Mouse (Mus musculus) kidney, postnatal 25 days (tissue): Measurements from ENCODE around the gene Hao2.

ENCODE experiments used
- DNase-seq, 2 experiments: peaks; one replicate each; pipeline ENCODE4 v3.0.0; 2021; ENCODE audit warnings: mixed read lengths in 2 of 2

Gene Hao2

DNA sequence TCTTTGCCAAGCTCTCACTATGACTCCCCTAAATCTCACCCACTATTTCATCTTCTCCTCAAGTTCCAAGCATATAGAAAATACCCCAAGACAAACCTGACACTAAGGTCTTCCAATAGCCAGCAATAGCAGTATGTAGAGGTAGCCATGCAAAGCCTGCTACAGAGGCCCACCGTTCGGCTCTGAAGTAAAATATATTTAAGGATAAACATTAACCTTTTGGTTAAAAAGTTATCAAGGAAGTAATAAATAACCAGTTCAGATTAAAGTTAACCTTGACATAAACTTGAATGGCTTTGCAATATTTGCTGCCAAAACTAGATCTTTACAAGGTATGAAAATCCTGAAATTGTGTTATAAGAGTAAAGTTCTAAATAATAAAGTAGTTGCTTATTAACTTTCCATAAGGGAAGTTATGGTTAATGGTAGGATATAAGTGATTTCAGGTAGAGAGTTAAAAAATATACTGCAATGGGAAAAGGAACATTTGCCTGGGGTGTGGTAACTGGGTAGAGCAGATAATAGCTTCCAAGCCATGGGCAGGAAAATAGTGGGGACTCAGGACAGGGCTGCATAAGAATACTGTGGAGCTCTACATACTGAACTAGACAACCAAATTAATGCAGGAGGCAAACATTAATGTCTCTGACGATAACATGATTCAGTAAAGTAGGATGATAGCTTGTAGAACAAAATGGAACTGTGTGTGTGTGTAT lies at the start of gene Hao2:
Gene Hao2, minus strand, starts transcription at position 183 of the 716 bp plus-strand sequence.
- peak in 1 of 2 experiments; percentile 56 for DNase-seq

DNA sequence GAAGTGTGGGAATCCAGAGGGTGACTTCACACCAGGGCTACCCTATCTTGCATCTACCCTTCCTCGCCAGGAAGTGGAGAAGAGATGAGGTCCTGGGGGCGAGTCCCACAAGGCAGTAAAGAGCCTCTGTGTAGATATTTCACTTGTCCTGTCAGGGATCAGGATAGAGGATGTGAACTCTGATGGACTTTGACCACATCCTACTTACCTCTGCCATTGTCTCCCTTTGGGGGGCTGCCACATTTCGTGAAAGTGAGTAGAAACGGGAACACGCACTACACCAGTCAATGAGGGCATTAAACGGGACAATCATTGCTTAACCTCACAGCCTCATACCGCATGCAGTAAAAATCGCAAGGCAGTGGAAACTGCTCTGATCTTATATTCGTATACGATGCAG lies 48.6 kb upstream of the Hao2 start:
- DNase-seq = no peak

DNA sequence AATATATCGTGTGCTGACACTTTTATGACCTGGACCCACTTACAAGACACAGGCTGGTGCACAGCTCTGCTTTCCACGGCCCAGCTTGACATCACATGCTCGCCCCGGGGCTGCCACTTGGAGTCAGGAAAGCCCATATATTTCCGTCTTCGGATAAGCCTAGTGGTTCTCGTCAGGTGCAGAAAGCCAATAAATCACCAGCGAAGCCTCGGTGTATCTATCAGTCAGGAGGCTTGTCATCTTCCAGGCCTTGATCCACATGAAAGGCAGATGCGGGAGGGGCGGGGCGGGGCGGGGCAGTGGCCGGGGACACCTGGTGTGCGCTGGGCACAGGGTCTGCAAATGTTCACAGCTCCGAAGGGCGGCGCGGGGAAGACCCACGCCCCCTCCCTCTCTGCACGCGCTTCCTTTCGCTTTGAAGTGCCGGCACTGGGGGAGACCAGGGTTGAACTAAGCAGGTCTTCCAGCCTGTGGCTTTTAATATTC lies 48.1 kb upstream of the Hao2 start:
- DNase-seq = peak in 1 of 2 experiments; percentile 33

DNA sequence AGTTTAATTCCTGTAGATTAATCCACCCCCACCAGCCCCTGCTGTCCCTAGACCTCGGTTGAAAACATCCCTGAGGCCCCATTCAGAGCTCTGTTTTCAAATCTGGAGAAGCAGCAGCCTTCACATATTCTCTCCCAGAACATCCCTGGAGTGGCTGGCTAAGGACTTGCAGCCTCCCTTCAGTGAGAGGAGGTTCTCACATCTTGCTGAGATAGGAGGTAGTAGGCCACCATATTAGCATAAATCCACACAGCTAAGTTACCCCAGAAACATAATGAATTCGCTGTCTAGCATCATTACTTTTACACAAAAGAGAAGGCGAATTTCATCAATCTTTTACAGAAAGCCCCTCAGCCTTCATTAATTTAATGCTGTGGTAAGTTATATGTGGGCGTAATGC lies 47.2 kb upstream of the Hao2 start:
- DNase-seq = no peak

DNA sequence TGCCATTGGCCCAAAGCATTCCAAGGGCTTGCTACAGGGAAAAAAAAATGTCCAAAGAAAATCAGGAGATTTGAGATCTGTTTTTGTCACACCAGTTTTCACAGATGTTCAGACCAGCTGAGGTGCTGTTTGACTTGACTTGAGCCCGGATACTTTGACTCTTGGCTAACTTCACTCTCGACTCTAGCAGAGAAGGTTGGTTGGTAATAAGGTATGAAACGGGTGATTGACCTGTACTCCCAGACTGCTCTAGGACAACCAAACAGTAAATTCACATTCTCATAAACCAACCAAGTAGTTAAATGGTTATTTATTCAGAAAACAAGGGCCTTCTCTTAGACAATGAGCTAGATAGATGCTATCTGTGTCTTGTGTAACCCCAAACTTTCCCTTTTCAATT lies 43.4 kb upstream of the Hao2 start:
- peak in 1 of 2 experiments; percentile 33 for DNase-seq

DNA sequence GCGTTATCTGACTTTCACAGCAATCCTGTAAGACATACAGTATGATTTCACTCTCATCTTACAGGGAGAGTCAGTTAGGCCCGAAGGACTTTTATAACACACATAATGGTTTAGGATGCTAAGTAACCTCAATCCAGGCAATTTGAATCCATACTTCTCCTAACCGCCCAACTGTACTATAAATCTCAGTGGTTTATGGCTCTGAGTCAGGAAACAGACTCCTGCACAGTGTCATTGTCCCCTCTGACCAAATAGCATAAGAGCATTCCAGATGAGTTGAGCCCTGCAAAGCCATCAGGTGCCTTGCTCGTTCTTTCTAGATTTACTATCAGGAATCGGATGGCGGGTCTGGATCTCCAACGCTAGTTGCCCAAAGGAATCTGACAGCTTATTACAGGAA lies 41.6 kb upstream of the Hao2 start:
- DNase-seq = no peak

DNA sequence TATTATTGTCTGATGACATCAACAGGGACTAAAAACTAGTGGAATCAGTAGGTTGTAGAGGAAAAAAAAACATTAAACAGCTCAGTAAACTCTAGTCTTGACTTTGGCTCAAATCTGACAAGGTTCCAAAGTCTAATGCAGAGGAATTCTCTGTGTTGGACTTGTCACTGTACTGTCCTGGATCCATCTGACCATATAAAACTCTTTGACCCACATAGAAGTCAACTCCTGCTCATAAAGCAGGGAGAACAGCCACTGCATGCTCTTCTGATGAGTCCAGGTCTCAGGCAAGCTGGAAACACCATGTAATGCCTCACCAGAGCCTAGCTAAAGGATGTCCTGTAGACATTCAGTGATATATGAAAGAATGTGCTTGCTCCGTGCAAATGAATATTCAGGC lies 41.0 kb upstream of the Hao2 start:
- peak; percentile 23 to 44 for DNase-seq

DNA sequence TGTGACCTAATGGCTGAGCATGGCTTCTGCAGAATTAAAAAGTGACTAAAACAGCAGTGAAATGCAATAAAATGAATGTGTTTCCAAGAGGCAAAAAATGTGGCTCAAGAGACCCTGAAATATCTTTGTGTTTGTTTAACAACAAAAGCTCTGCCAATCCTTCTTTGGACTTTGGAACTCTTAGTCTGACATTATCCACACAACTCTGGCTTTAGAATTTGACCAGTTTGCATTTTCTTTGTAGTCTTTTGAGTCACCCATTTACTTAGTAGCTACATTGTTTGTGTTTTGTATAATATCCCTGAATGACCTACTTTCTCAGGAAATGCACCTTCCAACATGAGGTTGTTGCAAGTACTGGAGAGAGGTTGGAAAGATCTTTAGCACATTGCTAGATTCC lies 39.4 kb upstream of the Hao2 start:
- no peak for DNase-seq

DNA sequence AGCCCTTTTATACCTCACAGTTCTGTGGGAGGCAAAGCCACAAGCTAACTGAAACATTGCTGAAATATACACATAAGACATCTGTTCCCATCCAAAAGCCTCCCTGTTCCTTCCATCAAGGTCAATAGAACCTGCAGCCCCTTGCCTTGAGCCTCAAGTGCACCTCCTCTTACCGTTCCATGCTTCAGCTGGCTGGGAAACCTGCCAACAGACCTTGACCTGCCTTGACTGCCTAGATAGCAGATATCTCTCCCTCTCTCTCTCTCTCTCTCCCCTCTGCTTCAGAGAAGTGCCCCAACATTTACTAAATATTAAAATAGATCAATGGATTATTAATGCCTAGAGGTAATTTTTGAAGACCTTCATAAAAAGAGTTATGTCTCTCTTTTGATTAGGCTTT lies 38.8 kb upstream of the Hao2 start:
- peak; percentile 76 to 80 for DNase-seq

DNA sequence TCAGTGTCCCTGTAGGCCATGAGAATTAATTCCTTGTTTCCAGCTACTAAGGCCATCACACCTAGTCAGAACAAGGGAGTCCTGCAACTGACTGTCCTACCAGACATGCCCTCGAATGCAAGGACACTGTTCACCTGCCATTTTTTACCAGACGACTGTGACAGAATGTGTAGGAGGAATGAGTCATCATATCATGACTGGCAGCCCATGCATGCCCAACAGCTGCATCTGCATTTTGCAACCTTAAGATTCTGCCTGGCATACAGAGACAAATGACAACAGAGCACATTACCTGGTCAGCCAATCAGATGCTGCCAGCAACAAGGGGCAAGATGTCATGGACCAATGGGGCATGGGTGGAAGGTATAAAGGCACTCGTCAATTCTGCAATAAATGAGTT lies 27.4 kb upstream of the Hao2 start:
- no peak for DNase-seq

DNA sequence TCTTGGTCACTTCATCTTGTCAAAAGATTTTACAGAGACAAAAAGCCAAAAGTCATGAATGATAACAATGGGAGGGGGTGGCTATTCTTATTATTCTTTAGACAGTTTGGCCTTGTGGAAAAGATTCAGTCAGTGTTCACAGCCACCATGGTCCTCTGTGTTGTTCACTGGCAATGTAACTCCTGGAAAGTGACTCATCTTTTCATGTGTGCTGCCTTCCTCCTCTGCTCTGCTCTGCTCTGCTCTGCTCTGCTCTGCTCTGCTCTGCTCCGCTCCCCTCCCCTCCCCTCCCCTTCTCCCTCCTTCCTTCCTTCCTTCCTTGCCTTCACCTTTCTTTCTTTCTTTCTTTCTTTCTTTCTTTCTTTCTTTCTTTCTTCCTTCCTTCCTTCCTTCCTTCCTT lies 24.2 kb upstream of the Hao2 start:
- DNase-seq = no peak

DNA sequence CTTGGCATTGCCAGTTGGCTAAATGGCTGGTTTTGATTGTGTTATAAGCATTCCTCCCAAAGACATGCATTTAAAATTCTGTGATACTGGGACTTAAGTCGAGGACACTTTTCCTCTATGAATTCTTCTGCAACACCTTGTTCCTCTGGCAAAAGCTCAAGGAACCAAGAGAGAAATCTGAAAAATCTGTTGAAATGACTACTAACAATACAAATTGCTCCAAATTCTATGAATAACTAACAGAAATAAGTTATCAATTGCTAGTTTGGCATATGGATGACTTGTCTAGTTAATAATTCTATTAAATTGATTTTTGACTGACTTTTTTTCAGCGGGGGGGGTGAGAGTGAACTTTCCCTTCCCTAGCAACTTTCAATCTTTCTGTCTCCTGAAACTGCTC lies 23.8 kb upstream of the Hao2 start:
- DNase-seq = no peak

DNA sequence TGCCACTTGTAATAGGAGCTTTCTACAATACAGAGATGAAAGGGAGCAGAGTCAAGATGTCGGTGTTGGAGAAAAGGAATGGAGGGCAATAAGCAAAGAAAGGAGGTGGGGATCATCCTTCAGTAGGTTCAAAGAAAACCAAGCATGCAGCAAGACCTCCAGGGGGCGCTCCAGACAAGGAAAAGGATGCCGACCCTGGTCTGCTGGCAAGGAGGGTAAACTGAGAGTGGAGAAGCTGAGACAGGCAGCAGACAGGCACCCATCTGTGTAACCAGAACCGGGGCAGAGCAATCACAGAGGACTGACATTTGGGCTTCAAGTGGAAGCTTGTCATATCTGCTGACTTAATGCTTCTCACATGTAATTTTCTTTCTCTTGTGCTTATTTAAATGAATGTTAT lies 22.6 kb upstream of the Hao2 start:
- DNase-seq = peak; percentile 72 to 75

DNA sequence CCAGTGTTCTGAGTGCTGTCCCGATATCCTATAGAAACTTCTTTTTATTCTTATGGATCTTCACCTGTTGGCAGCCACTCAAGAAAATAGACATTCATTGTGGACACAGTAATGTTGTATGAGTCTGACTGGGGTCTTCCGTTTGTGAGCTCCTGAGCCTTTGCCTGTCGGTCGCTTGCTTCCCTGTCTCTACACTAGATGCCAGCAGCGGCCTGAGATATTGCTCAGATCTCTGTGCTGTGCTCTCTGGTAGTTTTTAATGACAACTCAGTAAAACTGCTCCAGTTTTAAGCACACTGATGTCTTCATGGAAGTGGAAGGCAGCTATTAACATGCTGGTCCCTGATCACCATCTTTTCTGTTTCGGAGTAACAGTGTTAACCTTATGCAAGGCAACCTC lies 20.6 kb upstream of the Hao2 start:
- no peak for DNase-seq

DNA sequence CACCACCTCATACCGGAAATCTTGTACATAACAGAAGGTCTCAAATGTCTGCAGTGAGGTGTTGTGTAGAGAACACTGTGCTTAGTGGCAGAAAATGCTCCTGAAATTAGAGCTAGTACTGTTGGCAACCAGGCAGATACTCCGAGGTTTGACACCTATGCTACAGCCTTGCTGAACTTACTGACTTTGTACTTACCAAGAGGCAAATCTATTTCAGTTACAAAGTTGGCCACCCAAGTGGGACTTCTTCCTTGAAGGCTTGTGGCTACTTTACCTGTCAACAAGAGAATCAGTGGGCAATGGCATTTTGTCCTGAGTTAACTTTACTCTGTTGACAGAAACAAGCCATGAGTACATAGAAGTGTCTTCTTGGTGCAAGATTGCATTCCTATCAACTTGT lies 4.6 kb upstream of the Hao2 start:
- peak in 1 of 2 experiments; percentile 5 for DNase-seq

DNA sequence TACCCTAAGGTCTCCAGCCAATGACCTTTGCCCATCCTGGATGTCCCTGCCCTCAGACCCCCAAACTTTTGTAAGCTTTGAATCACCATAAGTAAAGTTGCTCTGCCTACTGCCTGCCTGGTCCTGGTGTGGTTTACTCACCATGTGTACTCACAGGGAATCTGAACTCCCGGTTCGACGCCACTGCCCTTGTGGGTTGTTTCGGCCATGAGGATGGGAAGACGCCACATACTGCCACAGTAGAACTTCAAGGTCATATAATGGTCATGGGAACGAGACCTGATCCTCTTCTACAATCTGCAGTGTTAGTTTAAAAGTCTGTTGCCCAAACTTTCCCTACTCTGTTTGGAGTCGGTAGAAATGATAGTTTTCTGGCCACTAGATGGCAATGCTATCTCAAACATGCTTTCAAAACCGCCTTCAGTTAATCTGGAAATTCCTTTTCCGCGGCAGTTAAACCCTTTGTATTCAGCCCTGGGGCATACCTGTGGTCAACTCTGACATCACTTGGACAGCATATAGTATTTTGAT lies 2.1 kb upstream of the Hao2 start:
- peak in 1 of 2 experiments; percentile 38 for DNase-seq

DNA sequence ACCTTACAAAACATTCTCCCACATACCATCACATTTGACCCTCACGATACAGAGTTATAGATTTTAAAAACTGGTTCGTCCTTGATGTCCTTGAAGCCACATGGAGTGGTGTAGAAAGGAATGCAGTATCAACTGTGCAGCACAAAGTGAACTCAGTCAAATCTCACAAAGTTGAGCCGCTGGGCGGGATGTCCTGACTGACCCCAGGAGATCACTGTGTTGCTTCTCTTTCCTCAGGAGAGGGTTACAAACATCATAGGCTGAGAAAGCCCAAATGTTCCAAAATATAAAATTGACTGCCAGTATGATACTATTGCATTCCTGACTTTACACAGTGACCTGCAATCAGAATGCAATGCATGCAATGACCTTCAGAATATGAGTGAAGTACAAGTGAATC lies 2.6 kb downstream of the Hao2 start:
- DNase-seq = peak; percentile 28 to 45

DNA sequence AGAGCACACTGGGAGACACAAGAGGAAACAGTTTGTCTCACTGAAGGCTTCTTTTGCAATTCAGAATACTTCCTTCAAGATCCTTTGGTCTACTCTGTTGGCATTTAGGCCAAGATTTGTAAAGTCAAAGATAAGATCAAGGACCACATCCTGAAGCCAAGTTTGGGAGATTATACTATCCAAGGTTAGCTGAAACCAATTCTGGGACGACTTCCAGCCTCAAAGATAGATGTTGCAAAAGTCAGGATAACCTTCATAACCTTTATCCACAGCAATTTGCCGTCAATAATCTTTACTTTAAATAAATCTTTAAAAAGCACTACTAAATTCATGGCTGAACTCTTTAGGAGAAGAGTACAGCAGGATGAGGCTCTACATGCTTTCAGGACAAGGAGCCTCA lies 4.8 kb downstream of the Hao2 start:
- DNase-seq = no peak

DNA sequence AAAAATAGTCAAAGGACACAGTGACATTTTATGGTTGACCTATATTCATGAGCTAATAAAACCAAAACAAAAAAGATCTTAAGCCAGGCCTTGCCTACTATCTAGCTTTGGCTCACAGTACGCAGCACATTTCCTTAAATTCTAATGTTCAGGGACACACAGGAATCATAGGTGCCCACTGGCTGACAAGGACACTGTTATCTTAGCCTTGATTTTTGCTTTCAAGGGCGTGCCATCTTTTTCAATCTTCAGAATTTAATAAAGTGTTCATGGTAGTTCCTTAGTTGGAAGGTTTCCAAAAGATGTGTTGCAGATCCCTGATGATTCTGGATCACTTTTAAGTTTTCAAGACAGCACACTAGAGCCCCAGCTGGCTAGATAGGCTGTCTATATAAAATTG lies 12.2 kb downstream of the Hao2 start:
- DNase-seq = no peak

DNA sequence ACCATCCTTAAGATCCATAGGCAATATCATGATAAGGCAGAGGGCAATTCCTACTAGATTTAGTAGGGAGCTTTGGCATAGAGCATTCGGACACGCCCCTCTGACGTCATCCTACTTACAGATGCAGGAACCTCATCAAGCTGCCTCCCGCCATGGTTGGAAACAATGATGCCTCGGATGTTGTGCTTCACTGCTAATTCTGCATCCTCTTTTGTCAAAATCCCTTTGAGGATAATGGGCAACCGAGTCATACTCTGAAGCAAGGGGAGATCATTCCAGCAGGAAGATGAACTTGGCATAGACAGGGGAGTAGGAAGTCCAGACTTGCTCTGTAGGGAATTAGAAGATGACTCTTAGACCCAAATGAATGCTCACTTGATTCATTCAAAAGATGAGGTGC lies 12.8 kb downstream of the Hao2 start:
- DNase-seq = no peak

DNA sequence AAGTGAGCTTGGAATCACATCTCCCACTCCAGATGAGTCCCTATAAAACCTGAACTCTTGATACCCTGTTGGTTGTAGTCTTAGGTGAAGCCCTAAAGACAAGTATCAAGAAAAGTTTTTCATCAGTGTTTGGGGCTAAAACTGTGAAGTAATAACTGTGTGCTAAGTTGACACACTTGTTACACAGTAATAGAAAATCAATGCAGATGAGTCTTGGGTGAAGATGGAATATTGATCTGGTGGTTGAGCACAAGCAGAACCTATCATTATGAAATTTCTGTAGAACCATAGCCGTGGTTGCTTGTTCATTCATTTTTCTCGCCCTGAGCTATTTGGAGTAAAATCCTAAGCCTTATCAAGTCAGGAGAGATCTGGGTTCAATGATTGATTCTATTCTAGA lies 24.8 kb downstream of the Hao2 start:
- no peak for DNase-seq

DNA sequence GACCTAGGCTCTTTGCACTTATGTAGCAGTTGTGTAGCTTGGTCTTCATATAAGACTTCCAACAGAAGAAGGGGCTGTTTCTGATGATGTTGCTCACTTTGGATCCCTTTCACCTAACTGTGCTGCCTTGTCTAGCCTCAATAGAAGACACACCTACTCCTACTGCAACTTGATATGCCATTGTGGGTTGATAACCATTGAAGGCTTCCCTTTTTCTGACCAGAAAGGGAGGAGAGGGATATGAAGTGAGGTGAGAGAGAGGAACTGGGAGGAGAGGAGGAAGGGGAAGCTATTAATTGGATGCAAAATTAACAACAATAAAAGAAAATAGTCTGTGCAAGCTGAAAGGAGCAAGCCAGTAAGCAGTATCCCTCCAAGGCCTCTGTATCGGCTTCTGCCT lies 30.2 kb downstream of the Hao2 start:
- DNase-seq = no peak

DNA sequence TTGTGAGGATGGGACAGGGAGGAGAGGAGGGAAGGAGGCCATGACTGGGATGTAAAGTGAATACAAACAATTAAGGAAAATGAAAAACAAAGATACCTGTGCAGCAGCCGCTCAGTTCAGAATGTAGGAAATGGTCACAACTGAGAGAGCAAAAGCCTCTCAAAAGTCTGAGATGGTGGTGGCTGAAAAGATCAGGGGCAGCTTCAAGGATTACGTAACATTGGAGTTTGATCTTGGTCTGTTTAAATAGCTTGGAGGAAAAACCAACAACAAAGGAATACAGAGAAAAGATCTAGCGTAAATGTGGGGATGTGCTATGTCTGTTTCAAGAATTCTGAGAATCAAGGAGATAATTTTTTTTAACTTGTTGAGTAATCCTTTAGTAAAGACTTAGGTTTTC lies 33.5 kb downstream of the Hao2 start, which contains the start of gene Hsd3b1:
Gene Hsd3b1, minus strand, starts transcription at position 219 of the 400 bp plus-strand sequence.
- DNase-seq = no peak

DNA sequence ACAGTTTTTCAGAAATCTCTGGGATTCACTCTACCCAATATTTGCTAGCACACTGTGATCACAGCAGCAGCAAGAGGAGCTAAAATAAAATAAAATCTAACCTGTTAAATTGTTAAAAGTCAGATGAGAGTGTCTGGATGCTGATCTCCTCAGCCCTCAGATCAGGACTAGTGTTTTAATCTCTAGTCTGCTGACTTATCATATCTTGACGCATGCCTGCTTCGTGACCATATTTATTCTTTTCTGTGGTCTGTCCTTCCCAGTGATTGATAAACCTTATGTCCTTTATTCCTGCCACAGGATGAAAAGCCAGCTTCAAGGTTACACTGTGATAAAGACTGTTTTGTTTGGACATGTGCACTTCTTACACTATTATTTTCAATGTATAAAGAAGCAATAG lies 35.0 kb downstream of the Hao2 start:
- DNase-seq = no peak

DNA sequence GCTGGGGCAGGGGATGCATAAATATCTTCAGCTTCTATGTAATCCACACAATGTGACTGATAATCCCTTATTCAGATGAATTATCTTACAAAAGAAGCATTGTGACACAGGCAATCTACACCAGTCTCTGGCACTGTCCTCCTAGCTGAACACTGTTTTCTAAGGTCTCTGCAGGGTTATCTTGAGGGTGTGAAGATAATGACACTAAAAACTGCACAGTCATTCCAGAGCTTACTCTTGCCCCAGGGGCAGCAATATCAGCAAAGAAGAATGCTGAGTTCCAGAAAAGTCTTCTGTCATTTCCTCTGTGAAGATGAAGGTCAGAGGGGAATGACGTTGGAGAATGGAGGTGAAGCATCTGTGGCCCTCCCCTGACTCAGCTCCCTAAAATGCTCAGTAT lies 36.1 kb downstream of the Hao2 start:
- no peak for DNase-seq
